Comparison of ENCODE assay signal across 34 mouse cellular contexts in genomic region chr17:53561458-53562029, GRCm38 (mm10). TPM values are rescaled to one million over a fixed set of nuclear protein-coding genes. Genes with fewer than 3 reads are reported as not detected.
"Had no signal": no experiment of that assay in that cellular context is flagged by ENCODE, and none has a peak within 500 bp of the region (broad histone marks: within the 10 kb centered on the region; RNA-seq: fewer than 3 reads in every experiment).

No protein-coding gene starts in this region.

- DNase-seq: gastrocnemius, adult 2 months; gastrocnemius, postnatal 10 days; gastrocnemius, postnatal 25 days; heart, adult 18-20 months; heart, postnatal 10 days; heart, postnatal 4 days; kidney, adult 18-20 months; kidney, adult 8-10 months; kidney, postnatal 10 days; kidney, postnatal 25 days; kidney, postnatal 4 days; left cerebral cortex, postnatal 4 days had no signal

- H3K9ac ChIP-seq: heart, embryonic 12.5 days; hindbrain, embryonic 12.5 days; hindbrain, embryonic 14.5 days; intestine, embryonic 15.5 days; limb, embryonic 13.5 days; limb, embryonic 15.5 days; liver, embryonic 12.5 days; liver, embryonic 14.5 days had no signal

- H3K36me3 ChIP-seq: heart, embryonic 10.5 days; heart, embryonic 12.5 days; hindbrain, embryonic 10.5 days; hindbrain, embryonic 12.5 days; intestine, embryonic 15.5 days; limb, embryonic 13.5 days; limb, embryonic 15.5 days; liver, embryonic 12.5 days had no signal

- H3K27ac ChIP-seq: gastrocnemius, adult 2 months; heart, embryonic 10.5 days; hindbrain, embryonic 10.5 days; hindbrain, embryonic 12.5 days; hindbrain, embryonic 14.5 days; intestine, embryonic 15.5 days; layer of hippocampus, adult 2 months; limb, embryonic 13.5 days; limb, embryonic 15.5 days; liver, embryonic 12.5 days; liver, embryonic 14.5 days had no signal

- H3K4me3 ChIP-seq: gastrocnemius, adult 2 months; heart, embryonic 10.5 days; heart, embryonic 12.5 days; hindbrain, embryonic 10.5 days; hindbrain, embryonic 12.5 days; intestine, embryonic 15.5 days; layer of hippocampus, adult 2 months; limb, embryonic 13.5 days; limb, embryonic 15.5 days; liver, embryonic 12.5 days had no signal

- H3K9me3 ChIP-seq: heart, embryonic 10.5 days; heart, embryonic 12.5 days; hindbrain, embryonic 10.5 days; hindbrain, embryonic 12.5 days; intestine, embryonic 15.5 days; limb, embryonic 13.5 days; limb, embryonic 15.5 days; liver, embryonic 12.5 days had no signal

- ATAC-seq: hindbrain, embryonic 16.5 days; inflammation-experienced regulatory T-cells, adult 6 months; intestine, embryonic 15.5 days; intestine, postnatal 0 days; liver, embryonic 12.5 days had no signal

- H3K4me1 ChIP-seq: intestine, embryonic 15.5 days; limb, embryonic 15.5 days had no signal

RNA-seq across cellular contexts. Expression of gene Pp2d1, which starts 22.3 kb away (rescaled TPM):
- total RNA-seq: gastrocnemius, adult 2 months; gastrocnemius, postnatal 10 days; gastrocnemius, postnatal 25 days; gastrocnemius, postnatal 4 days; granulocyte monocyte progenitor cell, adult 5-6 weeks; heart, adult 18-20 months; heart, adult 8-10 months; heart, postnatal 10 days; heart, postnatal 25 days; heart, postnatal 4 days; layer of hippocampus, adult 2 months; layer of hippocampus, postnatal 10 days; layer of hippocampus, postnatal 25 days; left cerebral cortex, postnatal 10 days; left cerebral cortex, postnatal 25 days; left cerebral cortex, postnatal 4 days had no signal
